8 mouse cellular contexts compared by ENCODE assay signal in genomic region chr13:95374701-95375553, GRCm38 (mm10). TPM values are rescaled to one million over a fixed set of nuclear protein-coding genes. Genes with fewer than 3 reads are reported as not detected.
DNase-seq lines count a peak whose midpoint lies in the region; ATAC-seq and TF ChIP-seq lines count a peak whose summit lies in the region.

Gene Aggf1, minus strand, starts transcription at chr13:95375352.

- H3K9ac ChIP-seq in heart, embryonic 15.5 days, result peak within 1 kb of the TSS; percentile 93
- peak within 1 kb of the TSS; percentile 95 for H3K9ac ChIP-seq in liver, embryonic 14.5 days (replicated peaks)
- H3K9ac ChIP-seq in neural tube, embryonic 11.5 days (ENCODE audit: low read length), result peak within 1 kb of the TSS; percentile 89
- peak within 1 kb of the TSS; percentile 96 for H3K9ac ChIP-seq in stomach, postnatal 0 days (ENCODE audit: low read length)

- TF ChIP-seq CTCF in liver, embryonic 14.5 days (IDR thresholded peaks at IDR 0.05; ENCODE audit: low read depth), result no peak
- TF ChIP-seq CTCF in stomach, postnatal 0 days (IDR thresholded peaks at IDR 0.05; ENCODE audit: low read depth), result no peak

- peak within 1 kb of the TSS; percentile 90 for H3K27ac ChIP-seq in forebrain, embryonic 10.5 days
- H3K27ac ChIP-seq in heart, embryonic 15.5 days, result peak within 1 kb of the TSS; percentile 82
- H3K27ac ChIP-seq in liver, embryonic 14.5 days, result peak within 1 kb of the TSS; percentile 68
- 0 out of 2 replicates have a peak within 1 kb of the TSS, but pooled peaks have one; percentile 23 for H3K27ac ChIP-seq in neural tube, embryonic 11.5 days (ENCODE audit: low read depth, low read length)
- H3K27ac ChIP-seq in stomach, postnatal 0 days (replicated peaks), result peak within 1 kb of the TSS; percentile 95

- under 1% methylated on average over 86 of the region's 86 CpGs for WGBS in forebrain, embryonic 10.5 days
- under 1% methylated on average over 86 of the region's 86 CpGs for WGBS in heart, embryonic 15.5 days
- WGBS in liver, embryonic 14.5 days (ENCODE audit: insufficient replicate concordance), result under 1% methylated on average over 81 of the region's 86 CpGs
- under 1% methylated on average over 86 of the region's 86 CpGs for WGBS in neural tube, embryonic 11.5 days
- under 1% methylated on average over 85 of the region's 86 CpGs for WGBS in stomach, postnatal 0 days

- peak within 1 kb of the TSS; percentile 100 for H3K4me3 ChIP-seq in forebrain, embryonic 10.5 days
- H3K4me3 ChIP-seq in heart, embryonic 15.5 days, result peak within 1 kb of the TSS; percentile 82
- H3K4me3 ChIP-seq in liver, embryonic 14.5 days (ENCODE audit: insufficient read depth in 1 of 2, low read depth in 2 of 2, low read length in 2 of 2), result peak within 1 kb of the TSS; percentile 92 to 94
- H3K4me3 ChIP-seq in neural tube, embryonic 11.5 days (ENCODE audit: low read depth, low read length), result peak within 1 kb of the TSS; percentile 99
- H3K4me3 ChIP-seq in stomach, postnatal 0 days (ENCODE audit: low read depth, low read length), result peak within 1 kb of the TSS; percentile 98

- H3K4me2 ChIP-seq in heart, embryonic 15.5 days, result peak within 1 kb of the TSS; percentile 81
- H3K4me2 ChIP-seq in liver, embryonic 14.5 days (ENCODE audit: low read depth), result peak within 1 kb of the TSS; percentile 94
- H3K4me2 ChIP-seq in neural tube, embryonic 11.5 days (ENCODE audit: low read depth), result peak within 1 kb of the TSS; percentile 78
- peak within 1 kb of the TSS; percentile 63 for H3K4me2 ChIP-seq in stomach, postnatal 0 days (replicated peaks; ENCODE audit: low read depth)

- DNase-seq in CD8-positive naive resting alpha-beta T cell, adult 2 months (ENCODE audit: low read depth in 2 of 2, low spot score in 2 of 2), result peak; percentile 80 to 87
- DNase-seq in c-Kit-positive CD71-negative TER-119-negative erythroid progenitor cells, embryonic 14.5 days (ENCODE audit: low read depth), result peak; percentile 83
- DNase-seq in forebrain, embryonic 10.5 days (ENCODE audit: extremely low spot score, low spot score), result peak; percentile 87
- DNase-seq in kidney, postnatal 25 days, result peak; percentile 94 to 96
- DNase-seq in liver, embryonic 14.5 days (ENCODE audit: low read depth in 3 of 3, low spot score in 3 of 3), result peak; percentile 84 to 88 (median 85)
- peak; percentile 92 for DNase-seq in neural tube, embryonic 11.5 days (ENCODE audit: low spot score)
- peak; percentile 91 for DNase-seq in stomach, postnatal 0 days (ENCODE audit: low spot score)

- peaks cover 17% of the 10 kb centered on the region for H3K36me3 ChIP-seq in forebrain, embryonic 10.5 days (replicated peaks)
- peaks cover 12% of the 10 kb centered on the region for H3K36me3 ChIP-seq in heart, embryonic 15.5 days
- peaks cover 12% of the 10 kb centered on the region for H3K36me3 ChIP-seq in liver, embryonic 14.5 days (replicated peaks; ENCODE audit: control insufficient read depth, insufficient read depth, low read depth)
- H3K36me3 ChIP-seq in neural tube, embryonic 11.5 days (ENCODE audit: control insufficient read depth, insufficient read depth, low read length), result no peaks in the 10 kb centered on the region
- peaks cover 5% of the 10 kb centered on the region; the same call in 1 of the 2 replicates for H3K36me3 ChIP-seq in stomach, postnatal 0 days (ENCODE audit: control insufficient read depth, insufficient read depth, low read length)

- peak; percentile 96 for ATAC-seq in heart, embryonic 15.5 days (replicated peaks; ENCODE audit: insufficient number of reproducible peaks, insufficient read depth, low FRiP score, low read depth)
- peak; percentile 96 for ATAC-seq in liver, embryonic 14.5 days (ENCODE audit: insufficient read depth)
- peak; percentile 94 for ATAC-seq in neural tube, embryonic 11.5 days (ENCODE audit: insufficient read depth, low FRiP score, low TSS enrichment)
- ATAC-seq in stomach, postnatal 0 days (ENCODE audit: low FRiP score, low TSS enrichment), result peak; percentile 95

- H3K9me3 ChIP-seq in forebrain, embryonic 10.5 days, result no peaks in the 10 kb centered on the region
- H3K9me3 ChIP-seq in heart, embryonic 15.5 days (replicated peaks), result no peaks in the 10 kb centered on the region
- H3K9me3 ChIP-seq in liver, embryonic 14.5 days (ENCODE audit: control insufficient read depth, low read length), result no peaks in the 10 kb centered on the region
- no peaks in the 10 kb centered on the region for H3K9me3 ChIP-seq in neural tube, embryonic 11.5 days (ENCODE audit: control insufficient read depth, low read length)
- H3K9me3 ChIP-seq in stomach, postnatal 0 days (ENCODE audit: control insufficient read depth, low read length), result no peaks in the 10 kb centered on the region

- TF ChIP-seq EP300 in liver, embryonic 14.5 days (IDR thresholded peaks at IDR 0.05; ENCODE audit: low read depth), result no peak
- no peak for TF ChIP-seq EP300 in stomach, postnatal 0 days (optimal IDR thresholded peaks at IDR 0.05)

- H3K4me1 ChIP-seq in forebrain, embryonic 10.5 days, result peaks cover 15% of the 10 kb centered on the region
- peaks cover 24% of the 10 kb centered on the region for H3K4me1 ChIP-seq in heart, embryonic 15.5 days (replicated peaks)
- peaks cover 11 to 13% of the 10 kb centered on the region in 2 experiments for H3K4me1 ChIP-seq in liver, embryonic 14.5 days (replicated peaks; ENCODE audit: control insufficient read depth in 2 of 2, insufficient read depth in 2 of 2, low read length in 1 of 2)
- peaks cover 6% of the 10 kb centered on the region for H3K4me1 ChIP-seq in neural tube, embryonic 11.5 days (ENCODE audit: control insufficient read depth, insufficient read depth, low read length)
- H3K4me1 ChIP-seq in stomach, postnatal 0 days (replicated peaks; ENCODE audit: control insufficient read depth, insufficient read depth), result no peaks in the 10 kb centered on the region

- H3K27me3 ChIP-seq in forebrain, embryonic 10.5 days (ENCODE audit: poor library complexity, severe bottlenecking), result no peaks in the 10 kb centered on the region
- no peaks in the 10 kb centered on the region for H3K27me3 ChIP-seq in heart, embryonic 15.5 days
- no peaks in the 10 kb centered on the region for H3K27me3 ChIP-seq in liver, embryonic 14.5 days (ENCODE audit: control insufficient read depth, insufficient read depth, low read length)
- no peaks in the 10 kb centered on the region for H3K27me3 ChIP-seq in neural tube, embryonic 11.5 days (ENCODE audit: control insufficient read depth, insufficient read depth, low read length)
- H3K27me3 ChIP-seq in stomach, postnatal 0 days (ENCODE audit: control insufficient read depth, insufficient read depth, low read length), result no peaks in the 10 kb centered on the region

RNA-seq across cellular contexts. Expression of gene Aggf1, which starts in this region (rescaled TPM):
- polyA plus RNA-seq in forebrain, embryonic 10.5 days (2016; fragmentation: Nextera tagmentation; extraction: Ambion mirVana), result 39.5 and 41.0 TPM in 2 replicates
- 21.3 and 26.7 TPM in 2 replicates for polyA plus RNA-seq in heart, embryonic 15.5 days (2015; fragmentation: Nextera tagmentation; extraction: Ambion mirVana)
- 7.1 and 13.0 TPM in 2 replicates for polyA plus RNA-seq in liver, embryonic 14.5 days (2012; rRNA removed)
- 14.9 and 18.3 TPM in 2 replicates for polyA plus RNA-seq in liver, embryonic 14.5 days (2014; fragmentation: Nextera tagmentation; extraction: Ambion mirVana)
- 46.3 and 52.9 TPM in 2 replicates for polyA plus RNA-seq in neural tube, embryonic 11.5 days (2014; fragmentation: Nextera tagmentation; extraction: Ambion mirVana)
- 17.6 and 18.5 TPM in 2 replicates for polyA plus RNA-seq in stomach, postnatal 0 days (2015; fragmentation: Nextera tagmentation; extraction: Ambion mirVana)

Comparison
In these comparisons a context has a peak if more than half of its experiments do, and no peak if none do; other contexts are left out.
1. Peak in every context shown above with its lines: DNase-seq, ATAC-seq, H3K4me3 ChIP-seq and H3K27ac ChIP-seq.
2. H3K27ac ChIP-seq: peak in every context shown above with its lines; median percentile 95 in stomach, postnatal 0 days; 90 in forebrain, embryonic 10.5 days; 82 in heart, embryonic 15.5 days; 68 in liver, embryonic 14.5 days; 23 in neural tube, embryonic 11.5 days.